In genomic region chr1:131137717-131138118, GRCm38 (mm10) we compare ENCODE assay signal across 8 mouse cellular contexts. TPM values are rescaled to one million over a fixed set of nuclear protein-coding genes. Genes with fewer than 3 reads are reported as not detected.
DNase-seq lines count a peak whose midpoint lies in the region; ATAC-seq and TF ChIP-seq lines count a peak whose summit lies in the region.

No protein-coding gene starts in this region.

- peak; percentile 38 for DNase-seq in kidney, postnatal 0 days (ENCODE audit: low spot score)
- no peak for DNase-seq in kidney, adult 18-20 months
- DNase-seq in MEL (ENCODE audit: low read depth, low spot score) = peak; percentile 63
- no peak for DNase-seq in limb, embryonic 11.5 days (ENCODE audit: low spot score)
- no peak for DNase-seq in layer of hippocampus, adult 9-11 months
- no peak for DNase-seq in lung, postnatal 14 days

- no peaks in the 10 kb centered on the region for H3K36me3 ChIP-seq in kidney, postnatal 0 days (ENCODE audit: insufficient read depth, low read length)
- H3K36me3 ChIP-seq in MEL (ENCODE audit: control insufficient read depth in 1 of 2, insufficient read depth in 2 of 2, low read length in 2 of 2) = peaks cover 3 to 43% of the 10 kb centered on the region in 2 experiments
- H3K36me3 ChIP-seq in limb, embryonic 11.5 days (ENCODE audit: control insufficient read depth, insufficient read depth, low read length) = no peaks in the 10 kb centered on the region

- H3K79me2 ChIP-seq in MEL (ENCODE audit: control insufficient read depth, insufficient read depth, low read length, poor library complexity) = peaks cover 9% of the 10 kb centered on the region

- 0 out of 4 replicates have a peak, but pooled peaks of 1 of the 2 experiments have one; percentile 24 for TF ChIP-seq POLR2A in MEL (IDR thresholded peaks at IDR 0.05; ENCODE audit: control insufficient read depth in 1 of 2, insufficient read depth in 1 of 2, low read depth in 1 of 2, low read length in 2 of 2, poor library complexity in 1 of 2)
- no peak for TF ChIP-seq POLR2A in embryonic fibroblast, embryonic 13.5 days (IDR thresholded peaks at IDR 0.05; ENCODE audit: low read depth, low read length)
- no peak for TF ChIP-seq POLR2A in olfactory bulb, adult 2 months (IDR thresholded peaks at IDR 0.05; ENCODE audit: insufficient read depth, low read depth, low read length)

- no peak for TF ChIP-seq CTCF in kidney, postnatal 0 days (IDR thresholded peaks at IDR 0.05; ENCODE audit: low read depth)
- TF ChIP-seq CTCF in MEL (IDR thresholded peaks at IDR 0.05 in 2 of 3, conservative IDR thresholded peaks at IDR 0.05 in 1 of 3; ENCODE audit: control insufficient read depth in 1 of 3, insufficient read depth in 1 of 3, low read depth in 2 of 3, low read length in 3 of 3, poor library complexity in 1 of 3, severe bottlenecking in 1 of 3) = no peak
- TF ChIP-seq CTCF in embryonic fibroblast, embryonic 13.5 days (IDR thresholded peaks at IDR 0.05; ENCODE audit: borderline replicate concordance, insufficient read depth, low read length) = no peak
- no peak for TF ChIP-seq CTCF in olfactory bulb, adult 2 months (IDR thresholded peaks at IDR 0.05; ENCODE audit: insufficient read depth, low read depth, low read length)

- H3K9me3 ChIP-seq in kidney, postnatal 0 days (replicated peaks; ENCODE audit: low read length) = no peaks in the 10 kb centered on the region
- no peaks in the 10 kb centered on the region for H3K9me3 ChIP-seq in MEL (replicated peaks; ENCODE audit: insufficient read depth, low read length)
- H3K9me3 ChIP-seq in limb, embryonic 11.5 days (ENCODE audit: control insufficient read depth, low read length) = no peaks in the 10 kb centered on the region

- H3K27me3 ChIP-seq in kidney, postnatal 0 days (ENCODE audit: insufficient read depth, low read length) = no peaks in the 10 kb centered on the region
- no peaks in the 10 kb centered on the region for H3K27me3 ChIP-seq in MEL (ENCODE audit: control insufficient read depth in 1 of 2, insufficient read depth in 2 of 2, low read length in 2 of 2)
- H3K27me3 ChIP-seq in limb, embryonic 11.5 days (ENCODE audit: control insufficient read depth, insufficient read depth, low read length) = no peaks in the 10 kb centered on the region

- peak overlapping the region; percentile 71 for H3K9ac ChIP-seq in kidney, postnatal 0 days (ENCODE audit: low read depth, low read length)
- H3K9ac ChIP-seq in MEL (ENCODE audit: control insufficient read depth, low read depth, low read length, poor library complexity, severe bottlenecking) = peak overlapping the region; percentile 72
- peak overlapping the region; percentile 72 for H3K9ac ChIP-seq in limb, embryonic 11.5 days (ENCODE audit: low read length)

- peak; percentile 78 for ATAC-seq in kidney, postnatal 0 days (replicated peaks; ENCODE audit: low FRiP score, low read depth)
- peak; percentile 85 for ATAC-seq in limb, embryonic 11.5 days (ENCODE audit: insufficient number of reproducible peaks, low FRiP score, low TSS enrichment, low read depth)

- peak overlapping the region; percentile 72 for H3K27ac ChIP-seq in kidney, postnatal 0 days
- H3K27ac ChIP-seq in MEL (ENCODE audit: control insufficient read depth, low read depth, low read length) = peak overlapping the region; percentile 11; the same call in 1 of the 2 replicates
- no peak overlapping the region for H3K27ac ChIP-seq in embryonic fibroblast, embryonic 13.5 days (ENCODE audit: insufficient read depth, low read length)
- peak overlapping the region; percentile 75; the same call in 1 of the 2 replicates for H3K27ac ChIP-seq in limb, embryonic 11.5 days (replicated peaks; ENCODE audit: low read depth, low read length)
- H3K27ac ChIP-seq in olfactory bulb, adult 2 months (ENCODE audit: insufficient read depth, low read depth, low read length) = no peak overlapping the region

- H3K4me1 ChIP-seq in kidney, postnatal 0 days (replicated peaks; ENCODE audit: insufficient read depth, low read length) = peaks cover 4% of the 10 kb centered on the region; the same call in 1 of the 2 replicates
- H3K4me1 ChIP-seq in MEL (ENCODE audit: control insufficient read depth in 1 of 2, insufficient read depth in 2 of 2, low read length in 2 of 2) = peaks cover 32% of the 10 kb centered on the region in 2 experiments
- H3K4me1 ChIP-seq in embryonic fibroblast, embryonic 13.5 days (ENCODE audit: control insufficient read depth, insufficient read depth, low read length) = peaks cover 21% of the 10 kb centered on the region
- H3K4me1 ChIP-seq in limb, embryonic 11.5 days (ENCODE audit: control insufficient read depth, insufficient read depth, low read length) = 0 out of 2 replicates have a peak, but pooled peaks cover 2% of the 10 kb centered on the region
- H3K4me1 ChIP-seq in olfactory bulb, adult 2 months (ENCODE audit: control insufficient read depth, insufficient read depth, low read length) = peaks cover 6% of the 10 kb centered on the region

- 1% methylated on average over 31 of the region's 36 CpGs for WGBS in kidney, postnatal 0 days
- WGBS in limb, embryonic 11.5 days = under 1% methylated on average over 36 of the region's 36 CpGs
- WGBS in olfactory bulb, adult 2 months = under 1% methylated on average over 29 of the region's 36 CpGs

- TF ChIP-seq RAD21 in MEL (IDR thresholded peaks at IDR 0.05; ENCODE audit: low read depth, low read length) = no peak

- TF ChIP-seq EP300 in MEL (IDR thresholded peaks at IDR 0.05; ENCODE audit: low read depth in 1 of 2, low read length in 2 of 2) = no peak

- H3K4me2 ChIP-seq in kidney, postnatal 0 days (ENCODE audit: low read length) = peak overlapping the region; percentile 99
- peak overlapping the region; percentile 82 for H3K4me2 ChIP-seq in limb, embryonic 11.5 days (ENCODE audit: low read depth, severe bottlenecking)

- H3K4me3 ChIP-seq in kidney, postnatal 0 days (replicated peaks; ENCODE audit: low read depth, low read length) = peak overlapping the region; percentile 77
- H3K4me3 ChIP-seq in MEL (ENCODE audit: control insufficient read depth in 1 of 2, insufficient read depth in 1 of 2, low read depth in 2 of 2, low read length in 2 of 2) = peak overlapping the region; percentile 88 to 89
- peak overlapping the region; percentile 68 for H3K4me3 ChIP-seq in embryonic fibroblast, embryonic 13.5 days (ENCODE audit: insufficient read depth, low read length)
- peak overlapping the region; percentile 74 for H3K4me3 ChIP-seq in limb, embryonic 11.5 days (ENCODE audit: low read depth, low read length)
- H3K4me3 ChIP-seq in olfactory bulb, adult 2 months (ENCODE audit: insufficient read depth, low read depth, low read length) = peak overlapping the region; percentile 74

TF ChIP-seq in MEL, 35 proteins besides CTCF, POLR2A, EP300 and RAD21:
- TF ChIP-seq NELFE (IDR thresholded peaks at IDR 0.05; ENCODE audit: low read depth, low read length) = no peak
- no peak; the same call in 1 of the 2 replicates for TF ChIP-seq CHD1 (IDR thresholded peaks at IDR 0.05; ENCODE audit: low read depth, low read length)
- no peak for TF ChIP-seq USF2 (IDR thresholded peaks at IDR 0.05; ENCODE audit: borderline replicate concordance in 1 of 2, insufficient read depth in 1 of 2, low read depth in 1 of 2, low read length in 2 of 2)
- TF ChIP-seq GABPA (IDR thresholded peaks at IDR 0.05; ENCODE audit: low read depth, low read length) = no peak
- TF ChIP-seq UBTF (IDR thresholded peaks at IDR 0.05; ENCODE audit: borderline replicate concordance, insufficient read depth, low read depth, low read length) = no peak
- no peak for TF ChIP-seq ETS1 (IDR thresholded peaks at IDR 0.05; ENCODE audit: low read depth, low read length)

RNA-seq across cellular contexts. Expression of gene Dyrk3, which starts 0.4 kb away (rescaled TPM):
- 5.2 and 5.8 TPM in 2 replicates for polyA plus RNA-seq in kidney, postnatal 0 days (2015; fragmentation: Nextera tagmentation; extraction: Ambion mirVana)
- total RNA-seq in MEL (2012; rRNA removed) = 7.9 and 8.6 TPM in 2 replicates
- polyA plus RNA-seq in MEL (2012; ENCODE audit: insufficient read depth in 1 of 2, insufficient read length in 2 of 2, low read depth in 1 of 2, low replicate concordance in 2 of 2, missing spikeins in 1 of 2) = 10 to 100 TPM in 1 of 2 experiments, not detected in 1; 11.8 TPM
- 4.5 TPM in 2 replicates for polyA plus RNA-seq in embryonic fibroblast, embryonic 13.5 days (2011; ENCODE audit: insufficient read length, low read depth, missing spikeins)
- polyA plus RNA-seq in limb, embryonic 11.5 days (2014; fragmentation: Nextera tagmentation; extraction: Ambion mirVana) = 4.2 and 5.7 TPM in 2 replicates
- polyA plus RNA-seq in olfactory bulb, adult 2 months (2012; ENCODE audit: insufficient read depth, insufficient read length, low replicate concordance, missing spikeins) = not detected in 2 replicates

RNA-seq across cellular contexts. Expression of gene Eif2d, which starts 15.3 kb away (rescaled TPM):
- polyA plus RNA-seq in kidney, postnatal 0 days (2015; fragmentation: Nextera tagmentation; extraction: Ambion mirVana) = 49.1 and 53.0 TPM in 2 replicates
- 29.3 and 31.0 TPM in 2 replicates for total RNA-seq in MEL (2012; rRNA removed)
- 10 to 100 TPM in 1 of 2 experiments, not detected in 1; 43.6 TPM for polyA plus RNA-seq in MEL (2012; ENCODE audit: insufficient read depth in 1 of 2, insufficient read length in 2 of 2, low read depth in 1 of 2, low replicate concordance in 2 of 2, missing spikeins in 1 of 2)
- 46.7 and 46.9 TPM in 2 replicates for polyA plus RNA-seq in embryonic fibroblast, embryonic 13.5 days (2011; ENCODE audit: insufficient read length, low read depth, missing spikeins)
- polyA plus RNA-seq in limb, embryonic 11.5 days (2014; fragmentation: Nextera tagmentation; extraction: Ambion mirVana) = 70.3 and 72.3 TPM in 2 replicates
- not detected in 2 replicates for polyA plus RNA-seq in olfactory bulb, adult 2 months (2012; ENCODE audit: insufficient read depth, insufficient read length, low replicate concordance, missing spikeins)

RNA-seq across cellular contexts. Expression of gene Mapkapk2, which starts 40.1 kb away (rescaled TPM):
- 50.1 and 55.9 TPM in 2 replicates for polyA plus RNA-seq in kidney, postnatal 0 days (2015; fragmentation: Nextera tagmentation; extraction: Ambion mirVana)
- 51.7 and 53.2 TPM in 2 replicates for total RNA-seq in MEL (2012; rRNA removed)
- polyA plus RNA-seq in MEL (2012; ENCODE audit: insufficient read depth in 1 of 2, insufficient read length in 2 of 2, low read depth in 1 of 2, low replicate concordance in 2 of 2, missing spikeins in 1 of 2) = 10 to 100 TPM in 1 of 2 experiments, not detected in 1; 85.4 TPM
- 111 and 124 TPM in 2 replicates for polyA plus RNA-seq in embryonic fibroblast, embryonic 13.5 days (2011; ENCODE audit: insufficient read length, low read depth, missing spikeins)
- polyA plus RNA-seq in limb, embryonic 11.5 days (2014; fragmentation: Nextera tagmentation; extraction: Ambion mirVana) = 43.5 and 47.6 TPM in 2 replicates
- polyA plus RNA-seq in olfactory bulb, adult 2 months (2012; ENCODE audit: insufficient read depth, insufficient read length, low replicate concordance, missing spikeins) = not detected in 2 replicates

Comparison
In these comparisons a context has a peak if more than half of its experiments do, and no peak if none do; other contexts are left out.
1. DNase-seq: peak in kidney, postnatal 0 days (single experiment) and MEL (single experiment); none in kidney, adult 18-20 months (single experiment), limb, embryonic 11.5 days (single experiment), layer of hippocampus, adult 9-11 months (single experiment) and lung, postnatal 14 days (single experiment).
2. H3K27ac ChIP-seq: peak in kidney, postnatal 0 days (single experiment), MEL (single experiment) and limb, embryonic 11.5 days (single experiment); none in embryonic fibroblast, embryonic 13.5 days (single experiment) and olfactory bulb, adult 2 months (single experiment).
3. Peak in every context shown above with its lines, with median percentiles within 50 percentile points of each other: H3K4me3 ChIP-seq and H3K9ac ChIP-seq.